Mouse (Mus musculus) testis, adult 2 months (tissue): ENCODE measurements at regions not wholly inside any gene's neighbourhood (a gene's known extent, or its start where the extent isn't known, plus 50 kb on each side); places are given as distances from the start of the nearest gene placed in this dataset.

Experiments
- CTCF ChIP-seq: fragments of 200-500 bp; IDR thresholded peaks from 2 replicates; pipeline ENCODE4 v1.5.1; 2012; ENCODE audit warnings: low read depth, mild to moderate bottlenecking, inconsistent platforms, low read length, moderate library complexity; ENCODE audit not compliant: control insufficient read depth, insufficient read depth, insufficient replicate concordance
- POLR2A ChIP-seq: fragments of 200-500 bp; IDR thresholded peaks from 2 replicates; pipeline ENCODE4 v1.6.1; 2012; ENCODE audit warnings: low read depth, mild to moderate bottlenecking, inconsistent platforms, low read length, moderate library complexity; ENCODE audit not compliant: control insufficient read depth

DNA sequence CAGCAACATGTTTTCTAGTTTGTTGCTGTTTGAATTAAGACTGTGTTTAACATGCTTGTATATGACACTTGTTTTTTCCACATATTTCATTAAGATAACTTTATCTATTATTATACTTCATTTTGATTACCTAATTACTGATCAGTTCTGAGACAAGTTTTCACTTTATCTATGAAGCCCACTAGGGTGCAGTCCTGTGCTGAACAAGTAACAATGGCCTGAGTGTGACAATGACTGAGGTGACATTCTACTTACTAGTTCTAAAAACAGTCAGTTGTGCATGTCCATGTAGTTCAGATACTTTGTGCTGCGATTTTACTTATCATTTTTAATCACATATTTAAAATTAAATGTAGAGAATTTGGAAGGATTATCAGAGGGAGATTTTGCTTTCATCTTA lies 1795.2 kb upstream of the Gm37988 start:
- TF ChIP-seq CTCF (no peak), POLR2A (no peak)
